Mouse (Mus musculus): ENCODE data around the gene Osbp2. TPM values are rescaled to one million over a fixed set of nuclear protein-coding genes. Genes with fewer than 3 reads are reported as not detected.
A peak's percentile ranks its signal among the peaks of the same experiment; 100 is the strongest.

The Osbp2 gene
- polyA plus RNA-seq, 1 experiment: 2.1 TPM

DNA sequence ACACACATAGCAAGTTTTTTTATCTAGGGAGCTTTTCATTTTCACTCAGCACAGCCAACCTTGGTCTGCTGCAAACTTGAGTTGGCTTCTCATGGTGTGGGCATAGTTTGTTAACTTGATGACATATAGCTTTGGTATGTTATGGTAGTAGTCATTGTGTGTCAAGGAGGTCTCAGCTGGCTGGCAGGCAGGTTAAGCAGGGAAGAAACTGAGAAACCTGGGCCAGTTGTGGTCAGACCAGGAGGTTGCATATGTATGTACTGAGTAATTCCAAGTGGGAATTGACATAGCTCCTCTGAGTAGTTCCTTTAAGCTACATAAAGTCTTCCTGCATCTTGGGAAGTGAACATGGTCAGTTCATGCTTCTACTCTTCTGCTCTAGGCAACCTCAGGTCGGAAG, 179.5 kb downstream of the Osbp2 start:
- TF ChIP-seq CTCF (IDR thresholded peaks at IDR 0.05; ENCODE audit: control insufficient read depth, insufficient read depth, insufficient read length) (no peak), FOSL1 (IDR thresholded peaks at IDR 0.05; ENCODE audit: insufficient read depth, low read length, poor library complexity, severe bottlenecking) (no peak), MYOD1 (IDR thresholded peaks at IDR 0.05; ENCODE audit: control insufficient read depth, insufficient read length, low read depth) (no peak), USF1 (IDR thresholded peaks at IDR 0.05; ENCODE audit: low read depth) (no peak), CEBPB (IDR thresholded peaks at IDR 0.05; ENCODE audit: low read depth) (no peak), MAX (IDR thresholded peaks at IDR 0.05) (no peak), MYOG (IDR thresholded peaks at IDR 0.05; ENCODE audit: control insufficient read depth, extremely low read depth, insufficient read length) (no peak)

DNA sequence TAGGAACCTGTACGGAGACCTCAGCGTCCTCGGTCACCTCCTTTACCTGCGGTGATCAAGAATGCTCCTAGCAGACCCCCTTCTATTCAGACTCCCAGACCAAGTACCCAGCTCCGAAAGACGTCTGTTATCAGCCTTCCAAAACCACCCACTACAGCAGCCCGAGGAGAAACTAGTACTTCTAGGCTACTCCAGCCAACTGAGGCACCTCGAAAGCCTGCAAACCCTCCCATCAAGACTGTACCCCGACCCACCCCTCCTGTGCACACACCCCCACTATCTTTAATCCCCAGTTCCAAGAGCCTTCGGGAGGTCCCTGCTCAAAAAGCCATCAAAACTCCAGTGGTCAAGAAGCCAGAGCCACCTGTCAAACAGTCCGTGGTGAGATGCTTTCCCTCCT, 180.0 kb downstream of the Osbp2 start:
- no peaks in the 10 kb centered on the region for H3K27me3 ChIP-seq (ENCODE audit: control insufficient read depth, insufficient read depth, insufficient read length)
- H3K36me3 ChIP-seq (ENCODE audit: control insufficient read depth, insufficient read depth): peaks cover 99% of the 10 kb centered on the region
- no peak overlapping the region for H3K4me3 ChIP-seq (ENCODE audit: insufficient read depth, poor library complexity, severe bottlenecking)
- no peaks in the 10 kb centered on the region for H3K79me2 ChIP-seq (ENCODE audit: control insufficient read depth, insufficient read depth)
- H3K79me3 ChIP-seq (ENCODE audit: low read depth): no peaks in the 10 kb centered on the region
- TF ChIP-seq MAX (IDR thresholded peaks at IDR 0.05) (no peak), FOSL1 (IDR thresholded peaks at IDR 0.05; ENCODE audit: insufficient read depth, low read length, poor library complexity, severe bottlenecking) (no peak), MYOD1 (IDR thresholded peaks at IDR 0.05; ENCODE audit: control insufficient read depth, insufficient read length, low read depth) (no peak), CTCF (IDR thresholded peaks at IDR 0.05; ENCODE audit: control insufficient read depth, insufficient read depth, insufficient read length) (no peak), MYOG (IDR thresholded peaks at IDR 0.05; ENCODE audit: control insufficient read depth, extremely low read depth, insufficient read length) (no peak), USF1 (IDR thresholded peaks at IDR 0.05; ENCODE audit: low read depth) (no peak), CEBPB (IDR thresholded peaks at IDR 0.05; ENCODE audit: low read depth) (no peak)
- no peak overlapping the region for H3ac ChIP-seq (ENCODE audit: control insufficient read depth, insufficient read length, low read depth)

More for the DNA sequence above, 179.5 kb downstream of the Osbp2 start:
- Histone ChIP-seq H3ac (ENCODE audit: control insufficient read depth, insufficient read length, low read depth) (no peak overlapping the region), H3K79me2 (ENCODE audit: control insufficient read depth, insufficient read depth) (no peaks in the 10 kb centered on the region), H3K79me3 (ENCODE audit: low read depth) (no peaks in the 10 kb centered on the region), H3K27me3 (ENCODE audit: control insufficient read depth, insufficient read depth, insufficient read length) (no peaks in the 10 kb centered on the region), H3K36me3 (ENCODE audit: control insufficient read depth, insufficient read depth) (peaks cover 99% of the 10 kb centered on the region), H3K4me3 (ENCODE audit: insufficient read depth, poor library complexity, severe bottlenecking) (no peak overlapping the region)

DNA sequence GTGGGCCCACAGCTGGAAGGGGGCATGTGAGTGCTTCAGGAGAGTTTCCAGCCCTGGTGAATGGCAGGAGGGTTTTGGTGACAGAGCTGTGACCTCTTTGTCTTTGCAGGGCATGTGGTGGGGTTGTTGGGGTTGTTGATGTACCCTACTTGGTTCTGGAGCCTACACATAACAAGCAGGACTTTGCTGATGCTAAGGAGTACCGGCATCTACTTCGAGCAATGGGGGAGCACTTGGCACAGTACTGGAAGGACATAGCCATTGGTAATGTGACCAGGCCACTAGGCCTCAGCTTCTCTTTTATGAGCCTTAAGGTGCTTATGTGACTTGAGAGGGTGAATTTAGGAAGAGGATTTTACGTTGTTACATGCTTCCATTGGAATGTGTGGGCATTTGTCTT, 183.9 kb downstream of the Osbp2 start:
- no peak overlapping the region for H3K4me3 ChIP-seq (ENCODE audit: insufficient read depth, poor library complexity, severe bottlenecking)
- H3K79me3 ChIP-seq (ENCODE audit: low read depth): no peaks in the 10 kb centered on the region
- no peaks in the 10 kb centered on the region for H3K27me3 ChIP-seq (ENCODE audit: control insufficient read depth, insufficient read depth, insufficient read length)
- peaks cover 99% of the 10 kb centered on the region for H3K36me3 ChIP-seq (ENCODE audit: control insufficient read depth, insufficient read depth)
- TF ChIP-seq MAX (IDR thresholded peaks at IDR 0.05): no peak
- no peak for TF ChIP-seq CEBPB (IDR thresholded peaks at IDR 0.05; ENCODE audit: low read depth)
- no peak for TF ChIP-seq FOSL1 (IDR thresholded peaks at IDR 0.05; ENCODE audit: insufficient read depth, low read length, poor library complexity, severe bottlenecking)
- no peak for TF ChIP-seq CTCF (IDR thresholded peaks at IDR 0.05; ENCODE audit: control insufficient read depth, insufficient read depth, insufficient read length)
- TF ChIP-seq USF1 (IDR thresholded peaks at IDR 0.05; ENCODE audit: low read depth): no peak
- no peak for TF ChIP-seq MYOD1 (IDR thresholded peaks at IDR 0.05; ENCODE audit: control insufficient read depth, insufficient read length, low read depth)
- TF ChIP-seq MYOG (IDR thresholded peaks at IDR 0.05; ENCODE audit: control insufficient read depth, extremely low read depth, insufficient read length): no peak
- no peaks in the 10 kb centered on the region for H3K79me2 ChIP-seq (ENCODE audit: control insufficient read depth, insufficient read depth)
- no peak overlapping the region for H3ac ChIP-seq (ENCODE audit: control insufficient read depth, insufficient read length, low read depth)

DNA sequence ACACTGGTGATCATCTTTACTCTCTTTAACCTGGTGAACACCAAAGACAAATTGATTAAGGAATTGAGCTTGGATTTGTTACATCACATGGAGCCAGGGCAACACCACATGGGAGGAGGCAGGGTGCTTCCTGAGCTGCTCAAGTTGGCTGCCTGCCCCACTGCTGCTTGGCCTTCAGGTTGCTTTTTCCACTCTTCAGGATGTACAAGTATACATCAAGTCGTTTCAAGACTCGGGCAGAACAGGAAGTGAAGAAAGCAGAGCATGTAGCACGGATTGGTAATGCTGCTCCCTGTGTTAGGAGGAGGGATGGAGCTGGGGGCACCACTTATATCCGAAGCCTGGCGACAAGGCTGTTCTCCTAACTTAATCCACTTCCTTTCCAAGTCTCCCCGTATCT, 186.5 kb downstream of the Osbp2 start:
- Histone ChIP-seq H3ac (ENCODE audit: control insufficient read depth, insufficient read length, low read depth) (no peak overlapping the region), H3K4me3 (ENCODE audit: insufficient read depth, poor library complexity, severe bottlenecking) (no peak overlapping the region), H3K27me3 (ENCODE audit: control insufficient read depth, insufficient read depth, insufficient read length) (no peaks in the 10 kb centered on the region), H3K79me3 (ENCODE audit: low read depth) (no peaks in the 10 kb centered on the region), H3K36me3 (ENCODE audit: control insufficient read depth, insufficient read depth) (peaks cover 99% of the 10 kb centered on the region), H3K79me2 (ENCODE audit: control insufficient read depth, insufficient read depth) (peaks cover 3% of the 10 kb centered on the region)
- TF ChIP-seq USF1 (IDR thresholded peaks at IDR 0.05; ENCODE audit: low read depth) (no peak), MYOG (IDR thresholded peaks at IDR 0.05; ENCODE audit: control insufficient read depth, extremely low read depth, insufficient read length) (no peak), FOSL1 (IDR thresholded peaks at IDR 0.05; ENCODE audit: insufficient read depth, low read length, poor library complexity, severe bottlenecking) (no peak)

DNA sequence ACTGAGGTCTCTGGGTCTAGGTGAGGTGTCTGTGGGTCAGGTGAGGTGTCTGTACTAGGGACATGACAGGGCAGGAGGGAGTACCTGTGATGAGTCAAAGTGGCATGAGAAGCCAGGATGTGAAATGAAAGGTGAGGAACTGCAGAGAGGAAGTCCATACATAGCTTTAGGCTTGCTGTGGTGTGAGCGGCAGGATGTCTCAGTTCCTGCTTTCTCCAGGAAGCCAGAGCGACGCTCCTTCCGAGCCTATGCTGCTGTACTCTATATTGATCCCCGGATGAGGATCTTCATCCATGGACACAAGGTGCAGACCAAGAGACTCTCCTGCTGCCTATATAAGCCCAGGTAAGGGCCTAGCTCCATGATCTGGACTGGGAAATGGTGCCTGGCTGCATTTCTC, 187.3 kb downstream of the Osbp2 start:
- Histone ChIP-seq H3ac (ENCODE audit: control insufficient read depth, insufficient read length, low read depth) (no peak overlapping the region), H3K36me3 (ENCODE audit: control insufficient read depth, insufficient read depth) (peaks cover 100% of the 10 kb centered on the region), H3K27me3 (ENCODE audit: control insufficient read depth, insufficient read depth, insufficient read length) (no peaks in the 10 kb centered on the region), H3K79me3 (ENCODE audit: low read depth) (no peaks in the 10 kb centered on the region), H3K4me3 (ENCODE audit: insufficient read depth, poor library complexity, severe bottlenecking) (peak overlapping the region; percentile 14), H3K79me2 (ENCODE audit: control insufficient read depth, insufficient read depth) (peaks cover 11% of the 10 kb centered on the region)
- TF ChIP-seq CEBPB (IDR thresholded peaks at IDR 0.05; ENCODE audit: low read depth): no peak
- TF ChIP-seq MAX (IDR thresholded peaks at IDR 0.05): no peak
- TF ChIP-seq USF1 (IDR thresholded peaks at IDR 0.05; ENCODE audit: low read depth): no peak
- no peak for TF ChIP-seq MYOD1 (IDR thresholded peaks at IDR 0.05; ENCODE audit: control insufficient read depth, insufficient read length, low read depth)
- TF ChIP-seq CTCF (IDR thresholded peaks at IDR 0.05; ENCODE audit: control insufficient read depth, insufficient read depth, insufficient read length): no peak
- TF ChIP-seq FOSL1 (IDR thresholded peaks at IDR 0.05; ENCODE audit: insufficient read depth, low read length, poor library complexity, severe bottlenecking): no peak
- no peak for TF ChIP-seq MYOG (IDR thresholded peaks at IDR 0.05; ENCODE audit: control insufficient read depth, extremely low read depth, insufficient read length)

DNA sequence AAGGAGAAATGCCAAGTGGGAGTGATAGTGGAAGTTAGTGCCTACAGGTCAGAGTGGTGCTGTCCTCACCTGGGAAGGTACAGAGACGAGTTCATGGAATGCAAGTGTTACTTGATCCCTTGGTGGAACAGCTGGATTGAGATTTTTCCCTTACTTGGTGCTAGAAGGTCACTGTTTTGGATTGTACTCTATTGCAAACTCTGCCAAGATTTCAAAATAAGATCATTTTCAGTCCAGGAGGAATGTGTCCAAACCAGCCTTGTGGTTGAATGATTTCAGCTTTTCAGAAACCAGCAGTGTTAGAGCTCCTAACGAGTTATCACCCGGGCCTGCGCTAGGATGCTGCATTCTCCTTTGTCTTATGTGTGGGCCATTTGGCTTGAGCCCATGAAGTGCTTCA, 189.2 kb downstream of the Osbp2 start:
- Histone ChIP-seq H3ac (ENCODE audit: control insufficient read depth, insufficient read length, low read depth) (no peak overlapping the region), H3K27me3 (ENCODE audit: control insufficient read depth, insufficient read depth, insufficient read length) (no peaks in the 10 kb centered on the region)

More for the DNA sequence above, 189.2 kb downstream of the Osbp2 start:
- Histone ChIP-seq H3K79me3 (ENCODE audit: low read depth) (no peaks in the 10 kb centered on the region), H3K79me2 (ENCODE audit: control insufficient read depth, insufficient read depth) (peaks cover 13% of the 10 kb centered on the region), H3K4me3 (ENCODE audit: insufficient read depth, poor library complexity, severe bottlenecking) (no peak overlapping the region), H3K36me3 (ENCODE audit: control insufficient read depth, insufficient read depth) (peaks cover 100% of the 10 kb centered on the region)
- no peak for TF ChIP-seq MYOD1 (IDR thresholded peaks at IDR 0.05; ENCODE audit: control insufficient read depth, insufficient read length, low read depth)
- TF ChIP-seq CTCF (IDR thresholded peaks at IDR 0.05; ENCODE audit: control insufficient read depth, insufficient read depth, insufficient read length): no peak
- TF ChIP-seq MAX (IDR thresholded peaks at IDR 0.05): no peak
- TF ChIP-seq USF1 (IDR thresholded peaks at IDR 0.05; ENCODE audit: low read depth): no peak
- TF ChIP-seq MYOG (IDR thresholded peaks at IDR 0.05; ENCODE audit: control insufficient read depth, extremely low read depth, insufficient read length): no peak
- TF ChIP-seq CEBPB (IDR thresholded peaks at IDR 0.05; ENCODE audit: low read depth): no peak
- TF ChIP-seq FOSL1 (IDR thresholded peaks at IDR 0.05; ENCODE audit: insufficient read depth, low read length, poor library complexity, severe bottlenecking): no peak

Measured in C2C12 (cell line).